Mouse (Mus musculus) CH12.LX (cell line): Measurements from ENCODE around the gene Ubash3a.

Source experiments
- CHD1 ChIP-seq: IDR thresholded peaks from 2 replicates; pipeline ENCODE4 v1.6.1; 2012; ENCODE audit warnings: low read depth, low read length, improper control_type of control experiment, inconsistent platforms
- CTCF ChIP-seq, 2 experiments: IDR thresholded peaks in 1 of 2; conservative IDR thresholded peaks in 1 of 2; 2 replicates each; pipeline ENCODE4 v1.5.1; 2011 to 2012; ENCODE audit warnings: low read depth in 2 of 2, low read length in 2 of 2, improper control_type of control experiment in 1 of 2, inconsistent platforms in 1 of 2, mild to moderate bottlenecking in 1 of 2, moderate library complexity in 1 of 2
- E2F4 ChIP-seq: IDR thresholded peaks from 2 replicates; pipeline ENCODE4 v1.6.1; 2011; ENCODE audit warnings: low read depth, low read length, improper control_type of control experiment; ENCODE audit not compliant: insufficient replicate concordance
- ELF1 ChIP-seq: IDR thresholded peaks from 2 replicates; pipeline ENCODE4 v1.6.1; 2014; ENCODE audit warnings: low read depth, mild to moderate bottlenecking, inconsistent platforms, low read length, improper control_type of control experiment
- JUND ChIP-seq: conservative IDR thresholded peaks from 2 replicates; pipeline ENCODE4 v1.6.1; 2011; ENCODE audit warnings: low read depth, low read length, improper control_type of control experiment
- KAT2A ChIP-seq: IDR thresholded peaks from 2 replicates; pipeline ENCODE4 v1.6.1; 2012; ENCODE audit warnings: low read length, improper control_type of control experiment, inconsistent platforms; ENCODE audit not compliant: insufficient replicate concordance
- POLR2A ChIP-seq: IDR thresholded peaks from 2 replicates; pipeline ENCODE4 v1.6.1; 2011; ENCODE audit warnings: low read depth, mild to moderate bottlenecking, improper control_type of control experiment, low read length
- TCF12 ChIP-seq: IDR thresholded peaks from 2 replicates; pipeline ENCODE4 v1.6.1; 2014; ENCODE audit warnings: low read depth, mild to moderate bottlenecking, inconsistent platforms, low read length, improper control_type of control experiment

GRCm38 (mm10) chr17:31270246-31270645, 62.6 kb downstream of the Ubash3a start:
- TF ChIP-seq CTCF (conservative IDR thresholded peaks at IDR 0.05 in 1 of 2, IDR thresholded peaks at IDR 0.05 in 1 of 2; ENCODE audit: low read depth in 2 of 2, low read length in 2 of 2) (no peak), KAT2A (no peak), JUND (no peak), E2F4 (no peak), POLR2A (no peak), TCF12 (no peak), ELF1 (no peak), CHD1 (no peak)
